10 mouse cellular contexts compared by ENCODE assay signal in genomic region chr11:78983539-78983938, GRCm38 (mm10). TPM values are rescaled to one million over a fixed set of nuclear protein-coding genes. Genes with fewer than 3 reads are reported as not detected.
DNase-seq lines count a peak whose midpoint lies in the region; ATAC-seq and TF ChIP-seq lines count a peak whose summit lies in the region.
"Had no signal": no experiment of that assay in that cellular context is flagged by ENCODE, and none has a peak within 500 bp of the region (broad histone marks: within the 10 kb centered on the region; RNA-seq: fewer than 3 reads in every experiment).

No protein-coding gene starts in this region.

- peak in 1 of 2 experiments; percentile 25 for DNase-seq in heart, adult 2 months
- DNase-seq in heart, postnatal 10 days, result no peak
- DNase-seq in lung, postnatal 14 days, result no peak
- no peak for DNase-seq in natural killer cell, adult 2 months (ENCODE audit: low spot score in 2 of 2)
- no peak for DNase-seq in layer of hippocampus, adult 2 months (ENCODE audit: low spot score in 2 of 2)
- DNase-seq: retina, postnatal 1 day had no signal

- no peak for TF ChIP-seq POLR2A in heart, adult 2 months (IDR thresholded peaks at IDR 0.05; ENCODE audit: insufficient read depth, low read depth, low read length)

- peaks cover 2% of the 10 kb centered on the region; the same call in 1 of the 2 replicates for H3K79me2 ChIP-seq in heart, adult 2 months (replicated peaks; ENCODE audit: control insufficient read depth, insufficient read depth, low read length)
- H3K79me2 ChIP-seq in macrophage (ENCODE audit: inconsistent target), result peaks cover 69% of the 10 kb centered on the region

- 62% methylated on average over 7 of the region's 7 CpGs for WGBS in heart, adult 2 months
- WGBS in lung, embryonic 16.5 days, result 78% methylated on average over 7 of the region's 7 CpGs
- 27% methylated on average over 7 of the region's 7 CpGs for WGBS in macrophage (ENCODE audit: missing documents)

- TF ChIP-seq CTCF in heart, adult 2 months (IDR thresholded peaks at IDR 0.05), result no peak
- TF ChIP-seq CTCF in layer of hippocampus, adult 2 months (conservative IDR thresholded peaks at IDR 0.05), result no peak

- H3K9ac ChIP-seq in heart, adult 2 months (ENCODE audit: low read depth, low read length), result peak overlapping the region; percentile 16
- no peak overlapping the region for H3K9ac ChIP-seq in lung, embryonic 16.5 days (ENCODE audit: low read length)

- H3K9me3 ChIP-seq in lung, embryonic 16.5 days (ENCODE audit: control insufficient read depth, low read length), result no peaks in the 10 kb centered on the region
- no peaks in the 10 kb centered on the region for H3K9me3 ChIP-seq in erythroblast, embryonic 14.5 days (ENCODE audit: control insufficient read depth, low read length)

- peak overlapping the region; percentile 92 for H3K27ac ChIP-seq in heart, adult 2 months
- H3K27ac ChIP-seq in lung, embryonic 16.5 days (ENCODE audit: low read length), result no peak overlapping the region
- H3K27ac ChIP-seq in macrophage, result peak overlapping the region; percentile 89
- no peak overlapping the region for H3K27ac ChIP-seq in layer of hippocampus, adult 2 months
- H3K27ac ChIP-seq: left cerebral cortex, adult 2 months had no signal

- no peak for TF ChIP-seq EP300 in heart, adult 2 months (IDR thresholded peaks at IDR 0.05; ENCODE audit: insufficient read depth, low read depth, low read length)

- peak overlapping the region; percentile 72 for H3K4me3 ChIP-seq in heart, adult 2 months
- peak overlapping the region; percentile 36; the same call in 1 of the 2 replicates for H3K4me3 ChIP-seq in lung, embryonic 16.5 days (ENCODE audit: low read length)
- H3K4me3 ChIP-seq in erythroblast, embryonic 14.5 days (replicated peaks), result peak overlapping the region; percentile 48
- H3K4me3 ChIP-seq in macrophage (ENCODE audit: inconsistent target), result peak overlapping the region; percentile 96
- H3K4me3 ChIP-seq in layer of hippocampus, adult 2 months, result no peak overlapping the region
- H3K4me3 ChIP-seq: left cerebral cortex, adult 2 months had no signal

- no peaks in the 10 kb centered on the region; the same call in 1 of the 2 replicates for H3K36me3 ChIP-seq in heart, adult 2 months (ENCODE audit: control insufficient read depth, insufficient read depth, low read length)
- no peaks in the 10 kb centered on the region for H3K36me3 ChIP-seq in lung, embryonic 16.5 days (ENCODE audit: control insufficient read depth, insufficient read depth, low read length)
- H3K36me3 ChIP-seq in erythroblast, embryonic 14.5 days (ENCODE audit: control insufficient read depth), result no peaks in the 10 kb centered on the region
- peaks cover 1% of the 10 kb centered on the region; the same call in 1 of the 2 replicates for H3K36me3 ChIP-seq in macrophage (ENCODE audit: inconsistent target)

- ATAC-seq in lung, embryonic 16.5 days (ENCODE audit: low read depth), result no peak

- no peaks in the 10 kb centered on the region for H3K27me3 ChIP-seq in heart, adult 2 months (ENCODE audit: control insufficient read depth, insufficient read depth, low read length)
- H3K27me3 ChIP-seq in lung, embryonic 16.5 days (ENCODE audit: control insufficient read depth, insufficient read depth, low read depth, low read length), result no peaks in the 10 kb centered on the region
- H3K27me3 ChIP-seq in erythroblast, embryonic 14.5 days (ENCODE audit: control insufficient read depth), result no peaks in the 10 kb centered on the region

- H3K4me1 ChIP-seq in heart, adult 2 months (ENCODE audit: control insufficient read depth, insufficient read depth, low read length), result peaks cover 18% of the 10 kb centered on the region
- peaks cover 5% of the 10 kb centered on the region; the same call in 1 of the 2 replicates for H3K4me1 ChIP-seq in lung, embryonic 16.5 days (replicated peaks; ENCODE audit: control insufficient read depth, insufficient read depth, low read length)
- peaks cover 38% of the 10 kb centered on the region for H3K4me1 ChIP-seq in erythroblast, embryonic 14.5 days (ENCODE audit: control insufficient read depth)

- peak overlapping the region; percentile 40; the same call in 1 of the 2 replicates for H3K4me2 ChIP-seq in lung, embryonic 16.5 days (ENCODE audit: low read depth, low read length)

- intact Hi-C loops in heart, adult 2 months (cut with DNase I), result loop anchor here (5.0 kb wide), 1 partner anchor 34 kb away; no protein-coding TSS in a partner anchor
- intact Hi-C loops in heart, postnatal 10 days (cut with DNase I), result no loop called here

RNA-seq across cellular contexts. Expression of gene Lgals9, which starts 1.2 kb away (rescaled TPM):
- total RNA-seq in heart, adult 2 months (2021), result 10 to 100 TPM; 20.7 to 23.1 TPM
- polyA plus RNA-seq in heart, adult 2 months (2012; rRNA removed), result 49.5 and 93.4 TPM in 2 replicates
- 10 to 100 TPM; 49.5 to 50.5 TPM for total RNA-seq in heart, postnatal 10 days (2021)
- polyA plus RNA-seq in lung, embryonic 16.5 days (2015; fragmentation: Nextera tagmentation; extraction: Ambion mirVana), result 50.8 and 60.8 TPM in 2 replicates
- polyA plus RNA-seq in erythroblast, embryonic 14.5 days (2012), result 0.06 and 0.11 TPM in 2 replicates
- 100 to 1,000 TPM in 16 of 26 experiments, 10 to 100 TPM in 10; 33.3 to 371 (median 145) TPM for total RNA-seq in macrophage (2018; cell fraction: chromatin; rRNA removed)
- total RNA-seq in macrophage (2018; cell fraction: cytosol; rRNA removed), result 100 to 1,000 TPM; 260 to 946 (median 518) TPM
- 100 to 1,000 TPM in 21 of 26 experiments, 10 to 100 TPM in 5; 76.4 to 409 (median 272) TPM for total RNA-seq in macrophage (2018; cell fraction: nucleus; rRNA removed)
- polyA plus RNA-seq in macrophage (2018), result 323 to 421 TPM (median 415 TPM) in 3 replicates
- 1 to 10 TPM; 4.0 to 4.1 TPM for total RNA-seq in layer of hippocampus, adult 2 months (2021)

Comparison
In these comparisons a context has a peak if more than half of its experiments do, and no peak if none do; other contexts are left out.
1. H3K27ac ChIP-seq: peak in heart, adult 2 months (single experiment) and macrophage (single experiment); none in lung, embryonic 16.5 days (single experiment) and layer of hippocampus, adult 2 months (single experiment).
2. RNA of gene Lgals9, which starts 1.2 kb away (polyA plus RNA-seq): 323 to 421 TPM in macrophage, 50.8 to 60.8 TPM in lung, embryonic 16.5 days and 49.5 to 93.4 TPM in heart, adult 2 months; 0.06 to 0.11 TPM in erythroblast, embryonic 14.5 days; every median in the first group is over 10 times any median in the second.